Mouse (Mus musculus) granulocyte monocyte progenitor cell, adult 5-6 weeks (primary cell): ENCODE results near the gene Nenf. TPM values are rescaled to one million over a fixed set of nuclear protein-coding genes. Genes with fewer than 3 reads are reported as not detected.

Experiments used
- ATAC-seq: replicated peaks from 2 replicates; pipeline ENCODE4 v1.8.0; 2016; ENCODE audit warnings: mild to moderate bottlenecking, moderate TSS enrichment, inconsistent platforms; ENCODE audit not compliant: poor library complexity, severe bottlenecking
- total RNA-seq, 2 experiments: library from RNA; stranded (forward) in 1 of 2; stranded (reverse) in 1 of 2; fragments of 200-712, 200-1000 nt in 1 of 2; fragments of >200 nt in 1 of 2; fragmentation: Nextera tagmentation in 1 of 2; gene quantifications; 2 replicates each; pipeline ENCODE4 v1.2.3; 2014 to 2017

Gene Nenf
- total RNA-seq, 2 experiments from 2014 or later = 9.8 to 36.7 TPM

- ATAC-seq = no peak
These were observed 24.9 kb downstream of the Nenf start for GRCm38 (mm10) chr1:191293051-191293450.

- ATAC-seq = no peak
These were observed 25.6 kb downstream of the Nenf start for GRCm38 (mm10) chr1:191292348-191292747.

- ATAC-seq = peak; percentile 86
These were observed 29.2 kb downstream of the Nenf start for GRCm38 (mm10) chr1:191288762-191289161.

- ATAC-seq = no peak
These were observed 33.5 kb downstream of the Nenf start for GRCm38 (mm10) chr1:191284502-191284901.

GRCm38 (mm10) chr1:191283110-191284040, 34.6 kb downstream of the Nenf start:
- no peak for ATAC-seq

- ATAC-seq = no peak
These were observed 35.7 kb downstream of the Nenf start for GRCm38 (mm10) chr1:191282319-191282718.

DNA sequence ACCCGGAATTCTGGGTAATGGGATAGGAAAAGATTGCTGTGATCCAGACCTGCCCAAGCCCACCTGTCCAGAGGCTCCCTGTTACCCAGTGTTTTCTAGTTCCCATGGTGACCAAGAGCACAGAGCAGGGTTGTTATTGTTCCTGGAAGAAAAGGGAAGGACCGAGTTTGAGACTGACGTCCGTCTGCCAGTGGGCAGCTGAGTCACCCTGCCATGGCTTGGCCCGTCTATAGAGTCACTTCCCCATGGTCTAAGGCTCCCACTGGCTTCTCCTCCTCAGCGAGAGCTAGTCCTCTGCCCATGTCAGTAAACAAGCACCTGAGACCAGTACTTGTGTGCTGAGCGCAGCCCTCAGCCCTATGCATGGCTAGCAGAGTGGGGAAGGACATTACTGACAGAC, 36.8 kb downstream of the Nenf start:
- peak; percentile 77 for ATAC-seq

- no peak for ATAC-seq
These were observed 39.7 kb downstream of the Nenf start for GRCm38 (mm10) chr1:191278324-191278723.

- ATAC-seq = peak; percentile 62
These were observed 40.4 kb downstream of the Nenf start for GRCm38 (mm10) chr1:191277549-191278059.

- no peak for ATAC-seq
These were observed 41.8 kb downstream of the Nenf start for GRCm38 (mm10) chr1:191276181-191276580.

DNA sequence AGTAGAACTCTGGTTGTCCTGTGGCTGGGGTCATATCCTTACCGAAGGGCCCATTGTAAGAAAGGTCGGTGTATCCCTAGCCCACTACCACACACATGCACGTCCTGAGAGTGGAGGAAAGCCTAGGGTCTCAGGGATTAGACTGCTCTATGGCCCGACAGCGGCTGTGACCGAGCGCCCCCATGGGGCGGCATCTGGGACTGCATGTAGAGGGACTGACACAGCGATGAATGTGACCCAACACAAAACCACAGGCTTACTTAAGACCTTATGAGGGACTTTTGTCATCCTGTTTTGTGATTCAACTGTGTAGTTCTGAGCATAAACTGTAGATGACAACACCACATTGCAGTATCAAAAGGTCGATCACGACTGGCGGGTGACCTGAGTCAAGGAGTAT, 42.5 kb downstream of the Nenf start:
- peak; percentile 78 for ATAC-seq

GRCm38 (mm10) chr1:191272660-191273059, 45.3 kb downstream of the Nenf start:
- ATAC-seq = no peak

DNA sequence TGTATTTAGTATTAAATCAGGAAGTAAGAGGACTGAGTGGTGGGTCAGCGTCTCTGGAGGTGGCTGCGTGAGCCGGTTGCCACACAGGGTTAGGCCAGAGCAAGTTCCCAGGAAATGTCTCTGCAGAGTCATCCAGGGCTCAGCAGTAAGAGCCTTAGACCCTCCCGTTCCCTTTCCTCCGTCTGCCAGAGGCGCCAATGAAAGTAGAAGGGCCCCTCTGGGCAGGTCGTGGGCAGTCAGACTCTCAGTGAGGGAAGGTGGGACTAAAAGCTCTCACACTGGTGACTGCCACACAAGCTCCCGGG, 48.4 kb downstream of the Nenf start:
- peak; percentile 84 for ATAC-seq

DNA sequence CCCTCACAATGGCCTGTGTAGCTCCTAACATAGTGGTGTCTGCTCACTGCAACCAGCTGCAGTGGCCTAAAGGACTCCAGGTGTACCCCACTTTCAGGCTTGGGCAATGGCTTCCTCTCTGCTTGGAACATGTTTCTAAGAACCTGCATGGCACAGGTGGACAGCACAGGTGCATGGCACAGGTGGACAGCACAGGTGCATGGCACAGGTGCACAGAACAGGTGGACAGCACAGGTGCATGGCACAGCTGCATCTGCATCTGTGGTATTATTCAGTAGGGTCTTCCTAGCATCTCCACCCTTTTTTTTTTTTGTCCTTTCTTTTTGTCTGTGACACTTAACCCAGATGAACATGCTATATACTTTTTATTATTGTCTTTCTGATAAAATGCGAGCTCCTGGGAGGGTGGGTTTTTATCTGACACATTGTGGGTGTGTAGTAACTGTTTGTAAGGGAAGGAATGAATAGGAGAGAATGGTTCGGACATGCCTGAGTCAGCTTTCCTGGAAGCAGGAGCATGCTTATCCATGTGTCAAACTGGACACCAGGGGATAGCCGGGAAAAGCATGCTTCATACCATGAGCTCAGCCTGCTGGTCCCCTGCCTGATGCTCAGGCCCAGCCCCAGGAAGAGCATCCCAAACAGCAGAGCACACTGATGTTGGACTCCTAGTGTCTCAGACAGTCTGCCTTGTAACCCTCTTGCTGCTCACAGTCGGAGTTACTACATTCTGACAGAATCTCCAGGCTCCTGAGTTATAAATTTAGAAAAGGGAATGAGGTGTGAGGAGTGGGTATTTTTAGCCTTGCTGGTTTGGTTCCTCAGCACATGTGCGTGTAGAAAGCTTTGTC, 49.0 kb downstream of the Nenf start:
- no peak for ATAC-seq

DNA sequence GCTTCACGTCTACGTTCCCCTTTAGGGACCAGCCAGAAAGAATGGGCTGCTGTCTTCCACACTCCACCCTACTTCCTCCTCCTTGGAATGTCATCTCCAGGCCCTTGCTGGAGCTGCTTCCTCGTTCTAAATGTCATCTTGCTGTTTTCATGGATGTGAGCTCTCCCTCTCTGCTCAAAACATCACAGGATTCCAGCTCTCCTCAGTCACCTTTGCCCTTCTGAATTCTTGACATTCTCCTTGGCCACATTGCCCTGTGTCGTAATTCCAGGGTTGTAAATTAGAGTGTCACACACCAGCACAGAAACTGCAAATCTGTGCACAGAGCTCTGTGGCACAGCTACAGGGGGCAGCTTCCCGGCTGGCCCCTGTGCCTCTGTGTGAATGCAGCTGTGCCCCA, 50.1 kb downstream of the Nenf start:
- no peak for ATAC-seq

- ATAC-seq = no peak
These were observed 50.8 kb downstream of the Nenf start for GRCm38 (mm10) chr1:191267162-191267561.

GRCm38 (mm10) chr1:191263471-191263870, 54.5 kb downstream of the Nenf start:
- ATAC-seq = no peak

GRCm38 (mm10) chr1:191261861-191262260, 56.1 kb downstream of the Nenf start:
- no peak for ATAC-seq

DNA sequence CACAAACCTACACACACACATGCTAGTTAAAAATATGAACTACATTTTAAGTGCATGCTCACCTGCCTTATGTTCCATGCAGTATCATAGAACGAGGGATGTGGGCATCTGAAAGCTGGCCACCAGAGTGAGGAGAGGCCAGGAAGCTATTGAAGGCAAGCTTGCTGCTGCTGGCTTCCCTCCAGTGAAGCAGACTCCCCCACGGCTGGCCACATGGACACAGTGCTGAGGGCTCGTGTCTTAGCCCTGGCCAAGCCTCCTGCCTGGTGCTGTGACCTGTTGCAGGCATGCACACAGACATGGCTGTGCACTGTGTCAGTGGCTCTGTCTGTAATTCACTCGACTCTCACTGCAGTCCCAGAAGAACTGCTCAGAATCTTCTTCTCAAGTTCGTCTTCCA, 58.3 kb downstream of the Nenf start:
- no peak for ATAC-seq

DNA sequence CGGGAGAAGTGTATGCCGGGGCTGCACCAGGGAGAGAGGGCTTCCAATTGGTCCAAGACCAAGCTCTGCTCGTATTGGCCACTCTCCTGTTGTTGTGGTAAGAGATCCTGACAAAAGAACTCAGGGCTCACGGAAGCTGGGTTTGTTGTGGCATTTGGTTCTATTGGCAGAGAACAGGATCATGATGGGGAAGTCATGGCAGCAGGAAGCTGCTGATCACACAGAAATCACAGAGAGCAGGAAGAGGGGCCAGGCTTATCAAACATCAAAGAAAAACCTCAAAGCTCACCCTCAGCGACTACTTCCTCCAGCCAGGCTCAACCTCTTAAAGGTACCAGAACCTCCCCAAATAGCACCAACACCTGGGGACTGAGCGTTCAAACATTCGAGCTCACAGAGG, 58.9 kb downstream of the Nenf start:
- peak; percentile 41 for ATAC-seq

GRCm38 (mm10) chr1:191258521-191258920, 59.5 kb downstream of the Nenf start:
- no peak for ATAC-seq
